Mouse (Mus musculus): Measurements from ENCODE around the gene Ttc1.

- TF ChIP-seq POLR2A (IDR thresholded peaks at IDR 0.05; ENCODE audit: insufficient read depth, low read length) = no peak
- no peak for TF ChIP-seq CTCF (IDR thresholded peaks at IDR 0.05; ENCODE audit: low read depth, low read length)
- TF ChIP-seq EP300 (IDR thresholded peaks at IDR 0.05; ENCODE audit: insufficient read depth, low read depth, low read length) = no peak
These were observed 19.0 kb downstream of the Ttc1 start for GRCm38 (mm10) chr11:43728737-43729301.

Measured in ES-Bruce4 (cell line).